Mouse (Mus musculus) embryonic facial prominence, embryonic 10.5 days (tissue): ENCODE measurements around the gene Ramp2. TPM values are rescaled to one million over a fixed set of nuclear protein-coding genes. Genes with fewer than 3 reads are reported as not detected.

ENCODE experiments used
- DNase-seq: peaks from one replicate; pipeline ENCODE4 v3.0.0-alpha.2; 2017; ENCODE audit warnings: low spot score
- H3K27ac ChIP-seq: fragments of 300-500 bp; sonication (generic); replicated peaks from 2 replicates; pipeline ENCODE4 v1.5.1; 2016; ENCODE audit warnings: mild to moderate bottlenecking
- H3K27me3 ChIP-seq: fragments of 300-500 bp; sonication (generic); replicated peaks from 2 replicates; pipeline ENCODE4 v1.6.1; 2016; ENCODE audit warnings: low read depth, mild to moderate bottlenecking; ENCODE audit not compliant: poor library complexity, severe bottlenecking
- H3K36me3 ChIP-seq: fragments of 300-500 bp; sonication (generic); replicated peaks from 2 replicates; pipeline ENCODE4 v1.6.1; 2016; ENCODE audit warnings: mild to moderate bottlenecking, moderate library complexity
- H3K4me1 ChIP-seq: fragments of 300-500 bp; sonication (generic); 2 replicates; pipeline ENCODE4 v1.6.1; 2016
- H3K4me3 ChIP-seq: fragments of 300-500 bp; sonication (generic); 2 replicates; pipeline ENCODE4 v1.5.1; 2016; ENCODE audit warnings: mild to moderate bottlenecking, moderate library complexity
- H3K9me3 ChIP-seq: fragments of 300-500 bp; sonication (generic); 2 replicates; pipeline ENCODE4 v1.6.1; 2016; ENCODE audit warnings: mild to moderate bottlenecking
- WGBS: fragments of 180-500 bp; shearing (Covaris S2); methylation state at CpG from one replicate; pipeline ENCODE4 v1.1.7; 2016; 5-methylcytosine and 5-hydroxymethylcytosine counted together
- polyA plus RNA-seq: library from polyadenylated mRNA; unstranded; fragments of >200 nt; fragmentation: Nextera tagmentation; extraction: Ambion mirVana; gene quantifications from 2 replicates; pipeline ENCODE4 v1.2.1, GENCODE M21; 2016

Gene Ramp2
- polyA plus RNA-seq, 1 experiment from 2014 or later, result 66.4 TPM

DNA sequence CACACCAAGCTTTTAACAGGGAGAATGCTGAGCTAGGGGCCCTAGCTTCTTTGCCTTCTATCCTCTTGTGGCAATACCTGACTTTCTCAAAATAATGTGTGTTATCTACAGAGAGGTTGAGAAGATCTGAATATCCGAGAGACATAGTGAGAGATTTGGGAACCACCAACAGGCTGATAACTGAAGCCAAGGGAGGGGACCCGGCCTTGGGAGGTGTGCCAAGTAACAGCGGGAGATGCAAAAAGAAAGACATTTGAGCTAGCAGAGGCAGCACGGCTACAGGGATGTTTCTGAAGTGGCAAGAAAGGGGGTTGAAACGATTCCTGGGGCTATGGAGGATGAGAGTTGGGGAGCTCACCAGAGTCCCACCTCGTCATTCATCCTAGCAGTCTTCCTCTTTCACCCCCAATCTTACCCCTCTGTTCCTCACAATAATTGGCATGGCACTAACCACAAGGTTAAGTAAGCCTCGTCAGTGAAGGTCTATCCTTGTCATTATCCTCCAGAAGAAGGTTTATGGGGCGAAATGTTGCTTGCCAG is 16.4 kb upstream of the Ramp2 start:
- H3K9me3 ChIP-seq, result no peaks in the 10 kb centered on the region
- H3K27me3 ChIP-seq, result peaks cover 5% of the 10 kb centered on the region; the same call in 1 of the 2 replicates
- H3K4me3 ChIP-seq, result no peak overlapping the region
- no peaks in the 10 kb centered on the region for H3K36me3 ChIP-seq
- DNase-seq, result no peak
- WGBS, result 29% methylated on average over 8 of the region's 8 CpGs
- H3K4me1 ChIP-seq, result peaks cover 52% of the 10 kb centered on the region
- peak overlapping the region; percentile 86 for H3K27ac ChIP-seq

DNA sequence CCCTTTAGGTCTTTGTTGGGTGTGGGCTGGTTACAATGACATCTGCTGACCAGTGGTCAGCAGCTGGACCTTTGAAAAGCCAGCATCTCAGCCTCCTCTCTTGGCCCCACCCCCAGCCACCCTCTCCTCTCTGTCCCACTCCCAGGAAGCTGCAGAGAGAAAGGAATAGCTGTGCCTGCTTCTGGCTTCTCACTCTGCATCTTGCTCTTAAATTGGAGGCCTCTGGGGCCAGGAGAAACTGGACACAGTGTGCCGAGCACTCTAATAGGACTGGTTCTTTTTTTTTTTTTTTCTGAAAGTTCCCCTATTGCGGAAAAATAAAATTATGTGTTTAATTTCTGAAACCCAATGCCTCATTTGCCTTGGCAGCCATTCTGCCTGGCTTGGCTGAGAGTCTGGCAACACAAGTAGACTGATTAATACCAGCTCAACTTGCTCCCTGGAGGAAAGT is 15.7 kb upstream of the Ramp2 start:
- no peaks in the 10 kb centered on the region for H3K9me3 ChIP-seq
- H3K27ac ChIP-seq, result peak overlapping the region; percentile 86
- no peak for DNase-seq
- no peaks in the 10 kb centered on the region for H3K36me3 ChIP-seq
- WGBS, result 17% methylated on average over 2 of the region's 2 CpGs
- peaks cover 5% of the 10 kb centered on the region; the same call in 1 of the 2 replicates for H3K27me3 ChIP-seq
- no peak overlapping the region for H3K4me3 ChIP-seq
- H3K4me1 ChIP-seq, result peaks cover 51% of the 10 kb centered on the region

DNA sequence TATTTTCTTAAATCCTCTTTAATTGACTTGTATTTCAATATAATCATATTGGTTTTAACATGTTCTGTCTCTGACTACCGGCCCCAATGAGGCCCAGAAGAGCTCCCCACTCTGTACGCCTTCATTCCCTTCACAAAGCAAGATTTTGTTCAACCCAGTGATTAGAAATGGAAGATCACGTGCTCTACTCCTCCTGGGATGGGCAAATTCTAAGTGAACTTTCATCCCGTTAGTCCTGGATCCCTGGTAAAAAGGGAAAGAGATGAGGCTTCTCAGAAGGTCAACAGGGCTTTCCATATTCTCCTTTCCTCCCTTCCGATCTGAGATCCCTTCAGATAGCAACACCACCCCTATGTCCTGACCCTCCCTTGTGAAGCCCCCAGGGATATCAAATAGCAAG is 15.3 kb upstream of the Ramp2 start:
- 11% methylated on average over 5 of the region's 5 CpGs for WGBS
- DNase-seq, result peak; percentile 17
- H3K4me1 ChIP-seq, result peaks cover 47% of the 10 kb centered on the region
- H3K9me3 ChIP-seq, result no peaks in the 10 kb centered on the region
- peak overlapping the region; percentile 86 for H3K27ac ChIP-seq
- H3K27me3 ChIP-seq, result peaks cover 5% of the 10 kb centered on the region; the same call in 1 of the 2 replicates
- no peaks in the 10 kb centered on the region for H3K36me3 ChIP-seq
- H3K4me3 ChIP-seq, result peak overlapping the region; percentile 38

DNA sequence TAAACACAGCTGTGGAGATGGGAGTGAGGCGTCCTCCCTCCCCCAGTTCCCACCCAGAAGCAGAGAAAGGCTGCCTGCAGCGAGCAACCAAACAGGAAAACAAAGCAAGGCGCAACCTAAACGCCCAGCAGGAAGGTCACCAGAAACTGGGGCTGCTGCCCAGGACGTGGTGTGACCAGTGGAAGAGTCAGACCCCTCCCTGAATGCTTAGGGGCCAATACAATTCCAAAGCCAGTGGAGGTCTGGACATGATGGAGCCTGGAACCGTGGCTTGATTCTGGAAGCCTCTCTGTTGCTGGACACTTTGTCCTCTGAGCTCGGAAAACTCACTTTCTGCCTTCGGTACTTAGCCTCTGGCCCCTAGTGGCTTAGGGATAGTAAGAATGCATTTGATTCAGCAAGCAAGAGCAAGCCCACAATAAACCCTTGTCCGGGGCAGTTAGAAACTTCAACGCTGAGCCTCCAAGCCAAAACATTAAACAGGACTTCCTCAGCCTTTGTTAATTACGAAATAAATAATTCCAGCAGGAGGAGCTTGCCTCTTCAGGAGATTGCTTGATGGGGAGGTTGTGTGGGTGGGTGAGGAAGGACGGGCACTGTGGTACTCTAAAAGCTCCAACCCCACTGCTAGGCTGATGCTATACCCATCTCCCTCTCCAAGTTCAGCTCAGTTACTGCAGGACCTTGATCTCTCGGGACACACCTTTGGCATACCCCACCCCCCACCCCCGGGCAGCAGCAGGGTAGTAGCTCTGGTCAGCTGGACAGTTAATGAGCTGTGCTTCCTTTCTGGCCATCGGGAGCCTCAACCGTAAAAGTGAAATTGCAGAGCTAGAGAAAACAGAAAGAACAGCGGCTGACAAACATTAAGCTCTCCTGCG is 14.6 kb upstream of the Ramp2 start:
- no peaks in the 10 kb centered on the region for H3K9me3 ChIP-seq
- DNase-seq, result peak; percentile 56
- H3K36me3 ChIP-seq, result no peaks in the 10 kb centered on the region
- 7% methylated on average over 18 of the region's 18 CpGs for WGBS
- H3K4me3 ChIP-seq, result peak overlapping the region; percentile 38
- H3K27ac ChIP-seq, result peak overlapping the region; percentile 86
- peaks cover 39% of the 10 kb centered on the region for H3K4me1 ChIP-seq
- peaks cover 5% of the 10 kb centered on the region; the same call in 1 of the 2 replicates for H3K27me3 ChIP-seq

DNA sequence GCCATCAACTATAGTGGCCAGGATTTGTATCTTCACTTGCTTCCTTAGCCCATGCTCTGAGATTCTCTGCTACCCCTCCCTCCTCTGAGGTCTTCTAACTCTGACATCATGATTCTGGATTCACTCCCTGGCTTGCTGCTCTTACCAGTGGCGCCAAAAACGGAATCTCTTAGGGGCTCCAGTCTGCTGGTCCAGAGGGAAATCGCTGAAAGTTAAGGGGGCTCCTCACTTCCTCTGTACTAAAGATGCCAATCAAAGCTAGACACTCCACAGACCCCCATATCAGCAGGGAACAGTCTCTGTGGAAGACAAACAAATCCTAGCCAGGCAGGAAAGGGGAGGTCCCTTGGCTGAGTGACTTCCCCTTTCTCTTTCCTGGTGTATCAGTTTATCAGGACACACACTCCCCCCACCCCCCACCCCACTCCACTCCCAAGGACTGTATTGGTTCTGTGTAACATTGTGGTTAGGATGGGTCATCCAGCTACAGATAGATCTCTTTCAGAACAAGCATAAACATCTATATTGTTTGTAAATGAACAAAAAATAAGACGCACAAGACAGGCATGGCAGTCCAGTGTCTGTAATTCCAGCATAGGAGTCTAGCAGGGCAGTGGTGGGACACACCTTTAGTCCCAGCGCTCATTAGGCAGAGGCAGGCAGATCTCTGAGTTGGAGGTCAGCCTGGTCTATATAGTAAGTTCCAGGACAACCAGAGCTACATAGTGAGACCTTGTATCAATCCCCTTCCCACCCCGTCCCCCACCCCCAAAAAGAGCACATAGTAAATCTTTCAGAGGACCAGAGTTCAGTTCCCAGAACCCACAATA is 13.6 kb upstream of the Ramp2 start:
- Histone ChIP-seq H3K27me3 (peaks cover 5% of the 10 kb centered on the region; the same call in 1 of the 2 replicates), H3K4me1 (peaks cover 36% of the 10 kb centered on the region), H3K9me3 (no peaks in the 10 kb centered on the region), H3K27ac (peak overlapping the region; percentile 86), H3K36me3 (no peaks in the 10 kb centered on the region), H3K4me3 (peak overlapping the region; percentile 38)
- 51% methylated on average over 6 of the region's 6 CpGs for WGBS
- DNase-seq, result peak; percentile 23

DNA sequence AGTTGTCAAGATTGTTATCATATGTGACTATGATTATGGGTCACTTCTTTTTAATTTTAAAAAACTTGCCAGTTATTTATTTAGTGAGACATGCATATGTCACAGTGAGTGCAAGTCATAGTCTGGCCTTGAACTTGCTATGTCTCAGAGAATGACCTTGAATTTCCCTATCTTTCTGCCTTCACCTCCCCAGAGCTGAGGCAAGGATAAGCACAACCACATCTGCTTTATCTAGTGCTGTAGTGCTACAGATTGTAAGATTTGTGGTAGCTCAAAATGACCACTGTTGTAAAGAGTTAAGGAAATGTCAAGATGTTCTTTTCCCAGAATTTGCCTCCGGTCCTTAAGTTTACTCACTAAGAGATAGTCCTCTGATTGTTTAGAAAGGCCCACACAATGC is 12.6 kb upstream of the Ramp2 start:
- no peak for DNase-seq
- H3K9me3 ChIP-seq, result no peaks in the 10 kb centered on the region
- WGBS, result 90% methylated on average over 1 of the region's 1 CpGs
- no peaks in the 10 kb centered on the region for H3K36me3 ChIP-seq
- no peaks in the 10 kb centered on the region; the same call in 1 of the 2 replicates for H3K27me3 ChIP-seq
- H3K4me1 ChIP-seq, result peaks cover 45% of the 10 kb centered on the region
- H3K27ac ChIP-seq, result no peak overlapping the region
- H3K4me3 ChIP-seq, result no peak overlapping the region

DNA sequence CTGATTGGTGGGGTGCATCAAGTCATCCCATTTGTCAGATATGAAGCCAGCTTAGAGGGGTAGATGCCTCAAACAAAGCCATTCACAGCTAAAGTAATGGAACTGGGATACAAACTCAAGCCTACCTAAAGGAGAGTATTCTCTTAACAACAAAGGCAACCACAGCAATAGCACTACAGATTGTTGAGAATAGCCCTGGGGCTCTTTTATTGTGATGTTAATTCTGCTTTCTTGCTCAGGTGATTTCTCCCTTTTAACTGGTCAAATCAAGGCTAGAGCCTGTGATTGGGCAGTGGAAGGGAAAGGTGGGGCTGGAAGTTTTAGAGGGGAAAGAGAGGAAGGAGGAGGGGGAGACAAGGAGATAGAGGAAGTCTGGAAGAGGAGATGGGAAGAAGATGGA is 11.7 kb upstream of the Ramp2 start:
- DNase-seq, result no peak
- Histone ChIP-seq H3K4me3 (no peak overlapping the region), H3K36me3 (no peaks in the 10 kb centered on the region), H3K27ac (no peak overlapping the region), H3K9me3 (no peaks in the 10 kb centered on the region), H3K4me1 (peaks cover 47% of the 10 kb centered on the region), H3K27me3 (no peaks in the 10 kb centered on the region; the same call in 1 of the 2 replicates)

DNA sequence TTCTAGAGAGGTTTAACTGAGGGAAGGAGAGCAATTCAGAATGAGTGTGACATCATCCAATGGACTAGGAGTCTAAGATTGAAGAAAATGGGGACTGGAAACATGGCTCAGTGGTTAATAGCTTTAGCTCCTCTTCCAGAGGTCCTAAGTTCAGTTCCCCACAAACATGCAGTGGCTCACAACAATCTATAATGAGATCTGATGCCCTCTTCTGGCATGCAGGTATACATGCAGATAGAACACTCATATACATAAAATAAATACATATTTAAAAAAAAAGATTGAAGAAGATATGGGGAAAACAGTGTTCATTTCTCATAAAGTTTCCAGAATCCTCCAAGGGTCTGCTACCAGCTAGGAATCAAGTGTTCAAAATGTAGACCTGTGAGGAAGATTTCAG is 10.4 kb upstream of the Ramp2 start:
- no peak overlapping the region for H3K27ac ChIP-seq
- H3K4me3 ChIP-seq, result no peak overlapping the region
- H3K27me3 ChIP-seq, result no peaks in the 10 kb centered on the region
- DNase-seq, result no peak
- H3K9me3 ChIP-seq, result no peaks in the 10 kb centered on the region
- H3K4me1 ChIP-seq, result peaks cover 34% of the 10 kb centered on the region
- no peaks in the 10 kb centered on the region for H3K36me3 ChIP-seq

DNA sequence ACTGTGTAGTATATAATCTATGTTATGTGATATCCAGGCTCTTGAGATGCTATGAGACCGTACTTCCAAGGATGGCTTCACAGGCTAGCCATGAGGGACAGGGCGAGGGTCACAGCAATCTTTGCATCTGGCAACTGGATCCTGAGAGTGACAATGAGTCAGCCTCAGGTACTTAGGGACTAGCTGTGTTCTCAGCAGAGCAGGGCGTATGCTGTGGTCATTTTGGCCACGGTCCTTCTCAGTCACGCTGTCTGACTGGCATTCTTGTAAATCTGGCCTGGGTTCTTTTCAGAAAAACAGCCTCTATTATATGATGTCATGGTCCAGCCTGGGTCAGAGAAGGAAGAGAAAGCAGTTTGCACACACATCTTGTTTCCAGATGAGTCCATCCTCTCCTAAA is 9.0 kb upstream of the Ramp2 start:
- Histone ChIP-seq H3K4me3 (no peak overlapping the region), H3K27ac (no peak overlapping the region), H3K36me3 (no peaks in the 10 kb centered on the region), H3K27me3 (no peaks in the 10 kb centered on the region), H3K4me1 (peaks cover 22% of the 10 kb centered on the region), H3K9me3 (no peaks in the 10 kb centered on the region)
- DNase-seq, result no peak
- WGBS, result 91% methylated on average over 5 of the region's 5 CpGs

DNA sequence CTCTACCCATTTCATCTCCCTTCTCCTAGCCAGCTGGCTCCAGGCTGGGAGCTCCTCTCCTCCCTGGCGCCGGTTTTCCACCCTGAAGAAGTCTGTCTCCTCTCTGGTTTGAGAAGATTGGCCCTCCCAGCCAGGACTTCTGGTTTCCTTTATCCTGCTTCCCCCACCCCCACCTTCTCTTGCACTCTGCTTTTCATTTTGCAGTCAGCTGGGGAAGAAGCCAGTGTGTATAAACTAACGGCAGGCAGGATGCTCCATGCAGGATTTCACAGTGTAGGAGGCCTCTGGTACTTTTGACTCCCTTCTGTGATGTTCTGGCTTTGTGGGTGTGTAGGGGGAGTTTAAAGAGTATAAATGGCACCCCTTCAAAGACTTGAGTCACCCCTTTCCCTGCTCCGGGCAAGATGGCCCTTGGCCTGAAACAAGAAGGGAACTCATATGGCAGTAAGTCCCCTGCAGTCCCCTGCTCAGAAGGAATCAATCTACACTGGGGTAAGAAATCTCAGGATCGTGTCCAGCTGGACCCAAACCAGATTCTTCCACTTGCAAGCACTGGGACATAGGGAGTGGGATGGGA is 7.7 kb upstream of the Ramp2 start:
- Histone ChIP-seq H3K27me3 (no peaks in the 10 kb centered on the region), H3K27ac (peak overlapping the region; percentile 68), H3K4me3 (no peak overlapping the region), H3K36me3 (no peaks in the 10 kb centered on the region), H3K9me3 (no peaks in the 10 kb centered on the region), H3K4me1 (peaks cover 15% of the 10 kb centered on the region)
- 34% methylated on average over 5 of the region's 5 CpGs for WGBS
- peak; percentile 35 for DNase-seq

DNA sequence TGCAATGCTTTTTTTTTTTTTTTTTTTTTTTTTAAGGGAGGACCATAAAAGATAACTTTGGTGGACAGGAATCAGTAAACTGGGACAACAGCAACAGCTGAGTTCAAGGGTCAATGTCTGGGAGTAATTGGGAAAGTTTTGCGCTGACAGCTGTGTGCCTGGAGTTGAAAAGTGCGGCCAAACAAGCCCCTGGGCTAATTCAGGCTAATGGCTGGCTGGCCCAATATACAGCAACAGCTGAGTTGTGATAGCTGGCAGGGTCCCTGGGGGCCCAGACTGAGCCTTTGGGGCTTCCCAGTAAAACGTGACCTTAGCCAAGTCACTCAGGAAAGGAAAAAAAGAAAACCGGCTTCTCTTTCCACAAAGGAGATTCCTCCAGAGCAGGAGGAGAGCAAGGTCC is 757 bp upstream of the Ramp2 start:
- WGBS, result 18% methylated on average over 4 of the region's 4 CpGs
- peaks cover 50% of the 10 kb centered on the region for H3K4me1 ChIP-seq
- peak; percentile 83 for DNase-seq
- peaks cover 46% of the 10 kb centered on the region for H3K27me3 ChIP-seq
- H3K9me3 ChIP-seq, result no peaks in the 10 kb centered on the region
- H3K27ac ChIP-seq, result peak overlapping the region; percentile 88
- peak overlapping the region; percentile 82 for H3K4me3 ChIP-seq
- no peaks in the 10 kb centered on the region for H3K36me3 ChIP-seq

DNA sequence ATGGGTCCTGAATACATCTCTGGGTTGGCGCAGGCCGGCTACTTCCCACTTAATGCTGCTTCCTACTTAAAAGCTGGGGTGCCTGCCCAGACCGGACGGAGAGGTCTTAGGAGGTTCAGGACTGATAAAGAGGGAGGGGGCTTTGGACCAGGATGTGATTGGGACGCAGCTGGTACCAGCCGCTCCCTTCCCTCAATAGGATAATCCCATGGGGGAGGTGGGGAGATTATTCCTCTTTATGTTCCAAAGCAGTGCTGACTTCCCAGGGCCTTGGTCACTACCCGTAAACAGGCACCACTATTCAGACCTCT is 829 bp downstream of the Ramp2 start:
- peaks cover 46% of the 10 kb centered on the region for H3K27me3 ChIP-seq
- no peaks in the 10 kb centered on the region for H3K9me3 ChIP-seq
- H3K27ac ChIP-seq, result peak overlapping the region; percentile 88
- WGBS, result 5% methylated on average over 7 of the region's 7 CpGs
- H3K4me1 ChIP-seq, result peaks cover 50% of the 10 kb centered on the region
- DNase-seq, result no peak
- no peaks in the 10 kb centered on the region for H3K36me3 ChIP-seq
- H3K4me3 ChIP-seq, result peak overlapping the region; percentile 82
